Mouse (Mus musculus): Measurements from ENCODE around the gene Pla2g2e. TPM values are rescaled to one million over a fixed set of nuclear protein-coding genes. Genes with fewer than 3 reads are reported as not detected.
"Not testable (repeated sequence)": the region's sequence is repeated elsewhere in the genome, so short reads cannot be mapped to it uniquely, and the experiment has no call there.

The Pla2g2e gene
- polyA plus RNA-seq, 1 experiment from 2014 or later = not detected

DNA sequence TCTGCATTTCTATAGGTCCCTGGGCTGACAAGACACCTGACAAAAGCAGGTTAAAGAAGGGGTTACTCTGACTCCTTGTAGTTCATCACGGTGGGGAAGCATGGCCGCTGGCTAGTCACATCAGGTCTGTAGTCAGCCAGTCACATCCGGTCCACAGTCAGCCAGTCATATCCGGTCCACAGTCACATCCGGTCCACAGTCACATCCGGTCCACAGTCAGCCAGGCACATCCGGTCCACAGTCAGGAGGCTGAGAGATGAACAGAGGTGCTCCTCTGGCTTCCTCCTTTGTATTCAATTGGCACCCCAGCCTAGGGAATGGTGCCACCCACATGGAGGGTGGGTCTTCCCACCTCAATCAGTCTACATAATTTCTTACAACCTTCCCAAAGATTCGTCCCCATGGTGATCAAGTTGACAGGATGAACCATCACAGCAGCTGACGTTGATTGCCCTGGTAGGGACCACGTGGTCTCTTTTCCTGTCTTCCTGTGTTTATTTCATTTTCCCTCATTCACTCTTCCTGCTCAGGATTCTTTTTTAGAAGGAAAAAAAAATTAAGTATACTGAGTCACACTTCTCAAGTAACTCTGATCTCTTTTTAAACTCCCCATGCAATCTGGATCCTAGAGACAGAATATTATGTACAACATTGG lies 14.3 kb upstream of the Pla2g2e start, which contains the start of gene Pla2g5:
Gene Pla2g5 (minus strand): TSS at position 139 of the 655 bp plus-strand sequence.
- no peaks in the 10 kb centered on the region for H3K9me3 ChIP-seq (ENCODE audit: control insufficient read depth, low read length)
- no peak for DNase-seq (ENCODE audit: low spot score)
- TF ChIP-seq CTCF (IDR thresholded peaks at IDR 0.05; ENCODE audit: low read depth) = no peak
- no peaks in the 10 kb centered on the region for H3K4me1 ChIP-seq (replicated peaks; ENCODE audit: control insufficient read depth, insufficient read depth)
- no peak for ATAC-seq (ENCODE audit: low FRiP score, low TSS enrichment)
- H3K4me3 ChIP-seq (ENCODE audit: low read depth, low read length) = no peak within 1 kb of the TSS
- H3K27me3 ChIP-seq (ENCODE audit: control insufficient read depth, insufficient read depth, low read length) = no peaks in the 10 kb centered on the region
- WGBS = 67% methylated on average over 10 of the region's 10 CpGs
- H3K27ac ChIP-seq (replicated peaks) = no peak within 1 kb of the TSS
- H3K36me3 ChIP-seq (ENCODE audit: control insufficient read depth, insufficient read depth, low read length) = no peaks in the 10 kb centered on the region
- no peak within 1 kb of the TSS for H3K4me2 ChIP-seq (replicated peaks; ENCODE audit: low read depth)
- no peak within 1 kb of the TSS for H3K9ac ChIP-seq (ENCODE audit: low read length)

DNA sequence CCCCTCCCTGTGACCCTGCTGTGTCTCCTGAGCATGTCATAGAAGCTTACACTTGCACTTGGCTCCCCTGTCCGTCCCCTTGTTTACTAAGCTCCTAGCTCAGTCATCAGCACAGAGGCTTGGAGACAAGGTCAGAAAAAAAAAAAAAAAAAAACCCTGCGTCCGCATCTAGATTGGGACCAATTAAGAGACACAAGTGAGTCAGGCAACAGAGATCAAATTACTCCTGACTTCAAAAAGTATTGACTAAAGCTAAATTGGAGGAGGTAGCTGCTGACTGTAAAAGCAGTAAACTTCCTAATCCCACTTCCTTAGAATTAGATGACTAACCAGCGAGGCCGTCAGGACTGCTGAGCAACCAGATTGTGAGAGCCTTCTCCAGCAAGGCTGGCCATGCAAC lies 12.7 kb upstream of the Pla2g2e start:
- Histone ChIP-seq H3K4me3 (ENCODE audit: low read depth, low read length) (no peak overlapping the region), H3K9me3 (ENCODE audit: control insufficient read depth, low read length) (no peaks in the 10 kb centered on the region), H3K4me1 (replicated peaks; ENCODE audit: control insufficient read depth, insufficient read depth) (no peaks in the 10 kb centered on the region), H3K27me3 (ENCODE audit: control insufficient read depth, insufficient read depth, low read length) (no peaks in the 10 kb centered on the region), H3K36me3 (ENCODE audit: control insufficient read depth, insufficient read depth, low read length) (no peaks in the 10 kb centered on the region), H3K4me2 (replicated peaks; ENCODE audit: low read depth) (no peak overlapping the region), H3K9ac (ENCODE audit: low read length) (no peak overlapping the region), H3K27ac (replicated peaks) (no peak overlapping the region)
- no peak for DNase-seq (ENCODE audit: low spot score)
- 43% methylated on average over 5 of the region's 5 CpGs for WGBS
- ATAC-seq (ENCODE audit: low FRiP score, low TSS enrichment) = no peak
- TF ChIP-seq CTCF (IDR thresholded peaks at IDR 0.05; ENCODE audit: low read depth) = no peak
- TF ChIP-seq EP300 (optimal IDR thresholded peaks at IDR 0.05) = no peak

DNA sequence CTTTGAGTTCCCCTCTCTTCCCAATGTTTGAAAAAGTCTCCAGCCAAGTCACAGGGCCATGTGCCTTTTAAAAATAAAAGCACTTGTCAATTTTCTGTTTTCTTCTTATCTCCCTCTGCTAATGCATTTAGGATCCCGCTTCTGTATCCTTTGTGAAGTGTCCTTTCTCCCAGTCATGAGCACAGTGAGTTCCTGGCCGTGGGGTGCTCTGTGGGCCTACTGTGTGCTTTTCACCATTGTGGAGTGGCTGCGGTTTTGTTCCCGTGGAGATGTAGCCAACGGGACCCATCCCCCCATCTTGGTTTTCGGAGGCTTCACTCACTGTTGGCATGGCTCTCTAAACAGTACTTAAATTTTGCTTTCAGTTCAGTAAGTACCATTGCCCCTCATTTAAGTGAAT lies 11.8 kb upstream of the Pla2g2e start:
- no peaks in the 10 kb centered on the region for H3K36me3 ChIP-seq (ENCODE audit: control insufficient read depth, insufficient read depth, low read length)
- H3K9ac ChIP-seq (ENCODE audit: low read length) = no peak overlapping the region
- H3K9me3 ChIP-seq (ENCODE audit: control insufficient read depth, low read length) = no peaks in the 10 kb centered on the region
- no peak overlapping the region for H3K27ac ChIP-seq (replicated peaks)
- no peak overlapping the region for H3K4me3 ChIP-seq (ENCODE audit: low read depth, low read length)
- ATAC-seq (ENCODE audit: low FRiP score, low TSS enrichment) (no peak), DNase-seq (ENCODE audit: low spot score) (no peak)
- WGBS = 71% methylated on average over 6 of the region's 6 CpGs
- H3K4me1 ChIP-seq (replicated peaks; ENCODE audit: control insufficient read depth, insufficient read depth) = no peaks in the 10 kb centered on the region
- no peak overlapping the region for H3K4me2 ChIP-seq (replicated peaks; ENCODE audit: low read depth)
- TF ChIP-seq EP300 (optimal IDR thresholded peaks at IDR 0.05) = no peak
- no peak for TF ChIP-seq CTCF (IDR thresholded peaks at IDR 0.05; ENCODE audit: low read depth)
- no peaks in the 10 kb centered on the region for H3K27me3 ChIP-seq (ENCODE audit: control insufficient read depth, insufficient read depth, low read length)

DNA sequence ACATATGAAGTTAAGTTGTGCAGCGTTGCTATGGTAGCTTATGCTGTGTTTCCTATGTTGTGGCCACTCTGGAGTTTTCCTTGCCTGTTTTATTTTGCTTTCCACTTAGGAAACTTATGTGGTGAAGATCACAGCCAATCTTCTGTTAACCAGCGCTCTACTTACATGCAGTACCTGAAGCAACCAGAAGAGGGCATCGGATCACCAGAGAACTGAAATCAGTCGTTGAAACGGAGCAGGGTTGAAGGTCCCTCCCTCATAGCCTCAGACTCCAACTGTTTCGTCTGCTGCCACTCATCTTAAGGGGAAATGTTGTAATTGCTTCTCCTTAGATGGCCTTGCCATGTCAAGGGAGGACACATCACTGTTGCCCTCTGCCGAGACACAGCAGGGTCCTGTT lies 11.3 kb upstream of the Pla2g2e start:
- DNase-seq (ENCODE audit: low spot score) (peak; percentile 76), ATAC-seq (ENCODE audit: low FRiP score, low TSS enrichment) (peak; percentile 39; the same call in 1 of the 2 replicates)
- Histone ChIP-seq H3K36me3 (ENCODE audit: control insufficient read depth, insufficient read depth, low read length) (no peaks in the 10 kb centered on the region), H3K4me2 (replicated peaks; ENCODE audit: low read depth) (no peak overlapping the region), H3K4me1 (replicated peaks; ENCODE audit: control insufficient read depth, insufficient read depth) (no peaks in the 10 kb centered on the region), H3K9ac (ENCODE audit: low read length) (no peak overlapping the region), H3K27me3 (ENCODE audit: control insufficient read depth, insufficient read depth, low read length) (no peaks in the 10 kb centered on the region), H3K9me3 (ENCODE audit: control insufficient read depth, low read length) (no peaks in the 10 kb centered on the region), H3K4me3 (ENCODE audit: low read depth, low read length) (no peak overlapping the region), H3K27ac (replicated peaks) (no peak overlapping the region)
- TF ChIP-seq EP300 (optimal IDR thresholded peaks at IDR 0.05) (no peak), CTCF (IDR thresholded peaks at IDR 0.05; ENCODE audit: low read depth) (peak; percentile 95)
- WGBS = 15% methylated on average over 7 of the region's 7 CpGs

DNA sequence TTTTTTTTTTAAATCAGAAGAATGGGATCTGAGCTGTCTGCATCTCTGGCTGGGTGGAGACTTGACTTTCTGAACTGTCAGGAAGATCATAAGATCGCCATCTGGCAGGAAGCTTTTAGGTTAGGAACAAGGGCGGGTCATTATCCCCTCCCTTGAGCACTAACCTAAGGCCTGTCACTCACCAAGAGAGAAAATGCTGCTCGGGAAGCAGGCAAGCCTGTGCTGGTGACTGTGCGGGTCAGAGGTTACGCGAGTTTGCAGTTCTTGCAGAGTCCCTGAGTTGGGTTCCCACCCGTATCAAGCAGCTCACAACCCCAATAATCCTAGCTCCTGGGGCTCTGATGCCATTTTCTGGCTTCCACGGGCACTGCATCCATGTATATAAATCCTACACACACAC lies 9.1 kb upstream of the Pla2g2e start:
- no peaks in the 10 kb centered on the region for H3K36me3 ChIP-seq (ENCODE audit: control insufficient read depth, insufficient read depth, low read length)
- no peak overlapping the region for H3K4me3 ChIP-seq (ENCODE audit: low read depth, low read length)
- no peak overlapping the region for H3K27ac ChIP-seq (replicated peaks)
- TF ChIP-seq CTCF (IDR thresholded peaks at IDR 0.05; ENCODE audit: low read depth) (no peak), EP300 (optimal IDR thresholded peaks at IDR 0.05) (no peak)
- H3K9me3 ChIP-seq (ENCODE audit: control insufficient read depth, low read length) = no peaks in the 10 kb centered on the region
- WGBS = 56% methylated on average over 8 of the region's 8 CpGs
- DNase-seq (ENCODE audit: low spot score) = no peak
- ATAC-seq (ENCODE audit: low FRiP score, low TSS enrichment) = no peak
- no peak overlapping the region for H3K9ac ChIP-seq (ENCODE audit: low read length)
- no peaks in the 10 kb centered on the region for H3K4me1 ChIP-seq (replicated peaks; ENCODE audit: control insufficient read depth, insufficient read depth)
- no peaks in the 10 kb centered on the region for H3K27me3 ChIP-seq (ENCODE audit: control insufficient read depth, insufficient read depth, low read length)
- H3K4me2 ChIP-seq (replicated peaks; ENCODE audit: low read depth) = no peak overlapping the region

DNA sequence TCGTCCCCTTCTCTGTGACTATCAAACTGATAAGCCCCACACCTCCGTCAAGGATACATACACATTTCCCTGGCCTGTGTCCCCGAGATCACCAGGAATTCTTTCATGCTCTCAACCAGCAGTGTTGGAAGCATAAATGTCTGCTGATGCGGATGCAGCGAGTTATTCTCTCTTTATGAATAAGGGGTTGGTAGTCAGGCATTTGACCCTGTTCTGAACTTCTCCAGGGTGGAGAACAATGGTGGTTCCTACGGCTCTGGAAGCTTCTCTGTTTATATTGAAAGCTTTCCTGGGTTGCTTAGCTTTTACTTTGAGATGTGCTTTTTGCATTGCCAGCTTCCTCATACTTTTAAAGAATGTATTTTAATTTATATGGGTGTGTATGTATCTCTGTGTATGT lies 3.9 kb upstream of the Pla2g2e start, which contains the start of gene Gm13030:
Gene Gm13030 (minus strand): TSS at position 101 of the 400 bp plus-strand sequence.
- Histone ChIP-seq H3K9me3 (ENCODE audit: control insufficient read depth, low read length) (no peaks in the 10 kb centered on the region), H3K36me3 (ENCODE audit: control insufficient read depth, insufficient read depth, low read length) (no peaks in the 10 kb centered on the region), H3K4me2 (replicated peaks; ENCODE audit: low read depth) (no peak within 1 kb of the TSS), H3K27ac (replicated peaks) (no peak within 1 kb of the TSS), H3K4me3 (ENCODE audit: low read depth, low read length) (no peak within 1 kb of the TSS), H3K4me1 (replicated peaks; ENCODE audit: control insufficient read depth, insufficient read depth) (no peaks in the 10 kb centered on the region), H3K27me3 (ENCODE audit: control insufficient read depth, insufficient read depth, low read length) (no peaks in the 10 kb centered on the region), H3K9ac (ENCODE audit: low read length) (no peak within 1 kb of the TSS)
- TF ChIP-seq CTCF (IDR thresholded peaks at IDR 0.05; ENCODE audit: low read depth) (no peak), EP300 (optimal IDR thresholded peaks at IDR 0.05) (no peak)
- ATAC-seq (ENCODE audit: low FRiP score, low TSS enrichment) (no peak), DNase-seq (ENCODE audit: low spot score) (no peak)
- WGBS = 68% methylated on average over 6 of the region's 6 CpGs

DNA sequence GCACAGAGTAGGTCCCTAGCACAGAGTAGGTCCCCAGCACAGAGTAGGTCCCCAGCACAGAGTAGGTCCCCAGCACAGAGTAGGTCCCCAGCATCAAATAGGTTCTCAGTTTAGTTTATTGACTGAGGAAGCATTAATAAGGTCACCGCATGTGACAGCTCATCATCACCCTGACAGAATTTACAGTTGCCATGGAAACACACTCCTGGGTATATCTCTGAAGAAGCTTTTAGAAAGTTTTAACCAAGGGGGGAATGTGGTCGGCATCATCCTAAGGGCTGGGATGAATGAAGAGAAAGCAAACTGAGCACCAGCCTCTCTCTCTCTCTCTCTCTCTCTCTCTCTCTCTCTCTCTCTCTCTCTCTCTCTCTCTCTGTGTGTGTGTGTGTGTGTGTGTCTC lies 2.5 kb upstream of the Pla2g2e start:
- WGBS = 78% methylated on average over 2 of the region's 2 CpGs

More for the DNA sequence above, 2.5 kb upstream of the Pla2g2e start:
- H3K27ac ChIP-seq (replicated peaks); ATAC-seq (ENCODE audit: low FRiP score, low TSS enrichment); H3K4me1 ChIP-seq (replicated peaks; ENCODE audit: control insufficient read depth, insufficient read depth); H3K4me2 ChIP-seq (replicated peaks; ENCODE audit: low read depth); H3K36me3 ChIP-seq (ENCODE audit: control insufficient read depth, insufficient read depth, low read length); H3K27me3 ChIP-seq (ENCODE audit: control insufficient read depth, insufficient read depth, low read length); H3K9ac ChIP-seq (ENCODE audit: low read length); H3K9me3 ChIP-seq (ENCODE audit: control insufficient read depth, low read length); DNase-seq (ENCODE audit: low spot score); H3K4me3 ChIP-seq (ENCODE audit: low read depth, low read length): not testable (repeated sequence)
